Mouse (Mus musculus) embryonic facial prominence, embryonic 10.5 days (tissue): Measurements from ENCODE around the gene Saysd1. TPM values are rescaled to one million over a fixed set of nuclear protein-coding genes. Genes with fewer than 3 reads are reported as not detected.
"Not testable (repeated sequence)": the region's sequence is repeated elsewhere in the genome, so short reads cannot be mapped to it uniquely, and the experiment has no call there.

ENCODE experiments used
- DNase-seq: peaks from one replicate; pipeline ENCODE4 v3.0.0-alpha.2; 2017; ENCODE audit warnings: low spot score
- H3K27ac ChIP-seq: fragments of 300-500 bp; sonication (generic); replicated peaks from 2 replicates; pipeline ENCODE4 v1.5.1; 2016; ENCODE audit warnings: mild to moderate bottlenecking
- H3K27me3 ChIP-seq: fragments of 300-500 bp; sonication (generic); replicated peaks from 2 replicates; pipeline ENCODE4 v1.6.1; 2016; ENCODE audit warnings: low read depth, mild to moderate bottlenecking; ENCODE audit not compliant: poor library complexity, severe bottlenecking
- H3K36me3 ChIP-seq: fragments of 300-500 bp; sonication (generic); replicated peaks from 2 replicates; pipeline ENCODE4 v1.6.1; 2016; ENCODE audit warnings: mild to moderate bottlenecking, moderate library complexity
- H3K4me1 ChIP-seq: fragments of 300-500 bp; sonication (generic); 2 replicates; pipeline ENCODE4 v1.6.1; 2016
- H3K4me3 ChIP-seq: fragments of 300-500 bp; sonication (generic); 2 replicates; pipeline ENCODE4 v1.5.1; 2016; ENCODE audit warnings: mild to moderate bottlenecking, moderate library complexity
- H3K9me3 ChIP-seq: fragments of 300-500 bp; sonication (generic); 2 replicates; pipeline ENCODE4 v1.6.1; 2016; ENCODE audit warnings: mild to moderate bottlenecking
- WGBS: fragments of 180-500 bp; shearing (Covaris S2); methylation state at CpG from one replicate; pipeline ENCODE4 v1.1.7; 2016; 5-methylcytosine and 5-hydroxymethylcytosine counted together
- polyA plus RNA-seq: library from polyadenylated mRNA; unstranded; fragments of >200 nt; fragmentation: Nextera tagmentation; extraction: Ambion mirVana; gene quantifications from 2 replicates; pipeline ENCODE4 v1.2.1, GENCODE M21; 2016

The Saysd1 gene
- polyA plus RNA-seq, 1 experiment from 2014 or later = 11.1 TPM

DNA sequence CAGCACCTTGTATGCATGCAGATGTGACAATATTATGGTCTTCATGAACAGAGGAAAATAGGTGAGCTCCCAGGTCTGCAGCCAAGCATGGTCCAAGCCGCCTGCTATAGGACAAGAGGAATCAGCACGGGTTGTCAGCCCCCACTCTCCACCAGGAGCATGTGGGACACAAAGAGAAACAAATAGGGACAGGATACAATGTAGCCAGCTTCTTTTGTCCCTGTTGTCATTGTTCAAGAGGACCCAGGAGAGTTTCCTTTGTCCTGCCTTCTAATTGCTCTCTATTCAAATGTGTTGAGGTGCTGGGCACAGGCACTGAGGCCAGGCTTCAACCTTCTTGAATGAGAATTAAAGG, 89.9 kb downstream of the Saysd1 start:
- H3K27ac ChIP-seq = no peak overlapping the region
- H3K9me3 ChIP-seq = no peaks in the 10 kb centered on the region
- peaks cover 30% of the 10 kb centered on the region for H3K4me1 ChIP-seq
- H3K4me3 ChIP-seq = no peak overlapping the region
- WGBS = 24% methylated on average over 2 of the region's 2 CpGs
- H3K27me3 ChIP-seq = no peaks in the 10 kb centered on the region
- H3K36me3 ChIP-seq = no peaks in the 10 kb centered on the region
- DNase-seq = no peak

DNA sequence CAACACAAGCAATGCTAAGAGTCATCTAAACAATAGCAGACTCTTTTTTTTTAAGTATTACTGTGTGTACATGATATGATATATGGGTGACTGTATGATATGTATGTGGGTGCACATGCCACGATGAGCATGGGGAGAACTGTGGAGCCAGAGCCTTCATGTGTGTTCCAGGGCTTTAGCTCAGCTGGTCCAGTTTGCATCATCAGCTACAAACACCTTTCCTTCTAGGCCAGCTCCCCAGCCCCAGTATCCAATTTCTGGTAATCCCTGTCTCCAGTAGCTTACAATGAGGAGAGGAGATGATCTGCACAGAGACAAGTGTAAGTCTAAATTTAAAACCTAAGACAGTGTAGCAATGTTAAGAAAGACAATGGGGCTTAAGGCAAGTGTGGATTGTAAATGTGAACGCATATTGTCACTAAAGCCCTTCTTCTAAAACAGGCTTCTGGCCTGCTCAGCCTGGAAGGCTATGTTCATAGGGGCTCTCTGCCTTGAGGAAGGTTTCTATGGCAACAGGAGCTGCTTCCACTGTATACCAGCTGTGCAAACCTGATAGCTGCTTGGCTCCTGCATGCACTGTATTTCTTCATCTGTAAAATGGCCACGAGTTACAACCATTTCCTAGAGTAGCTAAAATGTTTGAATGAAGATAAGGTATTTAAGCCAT, 90.4 kb downstream of the Saysd1 start:
- Histone ChIP-seq H3K36me3 (no peaks in the 10 kb centered on the region), H3K4me1 (peaks cover 30% of the 10 kb centered on the region), H3K27me3 (no peaks in the 10 kb centered on the region), H3K4me3 (no peak overlapping the region), H3K9me3 (no peaks in the 10 kb centered on the region), H3K27ac (no peak overlapping the region)
- DNase-seq = no peak
- 45% methylated on average over 3 of the region's 3 CpGs for WGBS

DNA sequence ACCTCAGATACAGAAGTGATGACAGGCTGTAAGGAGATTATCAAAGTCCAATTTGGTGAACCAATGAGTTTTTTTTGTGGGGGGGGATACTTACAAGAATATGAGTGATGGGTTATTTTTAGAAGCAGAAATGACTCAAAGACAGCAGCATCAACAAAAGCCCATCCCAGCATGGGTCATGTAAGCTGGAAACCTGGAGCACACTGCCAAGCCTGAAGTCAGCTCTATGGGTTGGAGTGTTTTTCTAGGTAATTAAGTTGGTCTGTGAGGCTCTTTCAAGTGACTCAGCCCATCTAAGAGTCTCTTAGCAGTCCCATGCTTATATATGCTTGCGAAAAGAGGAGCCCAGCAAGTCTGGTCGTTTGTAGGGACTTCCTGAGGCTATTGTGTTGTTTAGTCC, 91.0 kb downstream of the Saysd1 start:
- 52% methylated on average over 2 of the region's 2 CpGs for WGBS

DNA sequence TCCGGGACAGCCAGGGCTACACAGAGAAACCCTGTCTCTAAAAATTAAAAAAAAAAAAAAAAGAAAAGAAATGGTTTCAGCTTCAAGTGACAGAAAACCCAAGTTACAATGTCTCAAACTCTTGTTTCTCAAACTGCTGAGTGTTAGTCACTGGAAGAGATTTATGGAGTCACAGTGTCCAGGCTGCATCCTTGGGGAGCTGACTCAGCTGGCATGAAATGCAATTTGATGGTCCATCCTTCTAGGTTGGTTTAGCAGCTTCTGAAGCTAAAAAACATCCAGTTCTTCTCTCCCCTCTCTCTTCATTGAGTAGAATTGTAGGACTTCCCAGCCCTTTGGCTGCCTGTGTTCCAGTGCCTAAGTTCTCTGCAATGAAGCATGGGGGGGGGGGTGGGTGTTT, 94.3 kb downstream of the Saysd1 start:
- peaks cover 16% of the 10 kb centered on the region for H3K4me1 ChIP-seq
- no peak overlapping the region for H3K27ac ChIP-seq
- no peaks in the 10 kb centered on the region for H3K27me3 ChIP-seq
- H3K36me3 ChIP-seq = no peaks in the 10 kb centered on the region
- DNase-seq = no peak
- H3K4me3 ChIP-seq = no peak overlapping the region
- no peaks in the 10 kb centered on the region for H3K9me3 ChIP-seq
- 97% methylated on average over 1 of the region's 1 CpGs for WGBS

More for the DNA sequence above, 91.0 kb downstream of the Saysd1 start:
- no peak overlapping the region for H3K27ac ChIP-seq
- peaks cover 30% of the 10 kb centered on the region for H3K4me1 ChIP-seq
- H3K9me3 ChIP-seq = no peaks in the 10 kb centered on the region
- H3K36me3 ChIP-seq = no peaks in the 10 kb centered on the region
- DNase-seq = no peak
- no peaks in the 10 kb centered on the region for H3K27me3 ChIP-seq
- H3K4me3 ChIP-seq = no peak overlapping the region

DNA sequence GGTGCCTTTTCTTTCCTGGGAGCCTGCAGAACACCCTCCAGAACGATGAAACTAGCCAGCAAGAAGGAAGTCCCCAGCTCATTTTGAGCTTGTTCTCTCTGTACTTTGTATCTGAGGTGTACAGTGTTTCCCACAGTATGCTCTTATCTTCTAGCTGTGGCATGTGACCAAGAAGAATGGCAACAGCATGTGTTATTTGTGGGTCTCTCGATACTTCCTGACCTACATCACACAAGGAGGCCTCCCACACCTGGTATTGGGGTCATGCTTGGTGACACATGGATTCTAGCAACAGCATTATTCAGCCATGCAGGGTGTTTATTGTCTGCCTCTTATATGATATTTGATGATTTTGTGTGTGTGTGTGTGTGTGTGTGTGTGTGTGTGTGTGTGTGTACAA, 96.5 kb downstream of the Saysd1 start:
- Histone ChIP-seq H3K27ac (no peak overlapping the region), H3K36me3 (no peaks in the 10 kb centered on the region), H3K4me1 (no peaks in the 10 kb centered on the region), H3K27me3 (no peaks in the 10 kb centered on the region), H3K9me3 (no peaks in the 10 kb centered on the region), H3K4me3 (no peak overlapping the region)
- no peak for DNase-seq
- 78% methylated on average over 2 of the region's 2 CpGs for WGBS

DNA sequence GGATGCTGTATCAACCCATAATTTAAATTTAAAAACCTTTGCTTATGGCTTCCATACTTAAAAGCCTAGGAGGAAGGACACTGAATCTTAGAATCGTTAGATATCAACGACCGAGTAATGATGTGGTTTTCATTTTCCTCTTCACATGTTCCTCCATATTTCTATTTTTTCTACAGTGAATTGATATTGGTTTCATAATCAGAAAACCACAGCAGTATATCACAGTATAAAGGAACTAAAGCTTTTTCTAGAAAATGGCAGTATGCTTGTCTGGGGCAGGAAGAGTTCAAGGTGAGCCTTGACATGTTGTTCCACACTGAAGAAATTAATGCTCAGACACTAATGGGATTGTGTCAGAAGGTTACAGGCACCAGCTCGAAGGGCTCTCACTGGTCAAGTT, 97.4 kb downstream of the Saysd1 start:
- WGBS = 89% methylated on average over 4 of the region's 4 CpGs
- Histone ChIP-seq H3K9me3 (no peaks in the 10 kb centered on the region), H3K4me3 (no peak overlapping the region), H3K4me1 (no peaks in the 10 kb centered on the region), H3K27me3 (no peaks in the 10 kb centered on the region), H3K27ac (no peak overlapping the region), H3K36me3 (no peaks in the 10 kb centered on the region)
- no peak for DNase-seq

DNA sequence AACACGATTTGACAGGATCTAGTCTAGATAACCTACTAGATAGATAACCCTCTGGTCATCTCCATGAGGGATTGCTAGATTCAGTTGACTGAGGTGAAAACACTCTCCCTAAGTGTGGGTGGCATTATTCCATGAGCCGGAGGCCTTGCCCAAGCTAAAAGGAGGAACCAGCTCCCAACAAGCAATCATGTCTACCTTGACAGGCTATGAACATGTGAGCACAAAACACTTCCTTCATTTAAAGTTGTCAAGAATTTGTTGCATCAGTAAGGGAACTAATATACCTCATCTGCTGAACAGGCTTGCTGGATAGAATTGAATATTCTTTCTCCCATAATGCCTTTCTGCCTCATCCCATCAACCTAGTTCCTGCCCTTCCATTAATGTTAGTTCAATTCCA, 98.5 kb downstream of the Saysd1 start:
- DNase-seq = no peak
- no peaks in the 10 kb centered on the region for H3K27me3 ChIP-seq
- 0 out of 2 replicates have a peak, but pooled peaks cover 2% of the 10 kb centered on the region for H3K4me1 ChIP-seq
- H3K27ac ChIP-seq = no peak overlapping the region
- H3K9me3 ChIP-seq = no peaks in the 10 kb centered on the region
- no peak overlapping the region for H3K4me3 ChIP-seq
- H3K36me3 ChIP-seq = no peaks in the 10 kb centered on the region
- WGBS = 91% methylated on average over 2 of the region's 2 CpGs

DNA sequence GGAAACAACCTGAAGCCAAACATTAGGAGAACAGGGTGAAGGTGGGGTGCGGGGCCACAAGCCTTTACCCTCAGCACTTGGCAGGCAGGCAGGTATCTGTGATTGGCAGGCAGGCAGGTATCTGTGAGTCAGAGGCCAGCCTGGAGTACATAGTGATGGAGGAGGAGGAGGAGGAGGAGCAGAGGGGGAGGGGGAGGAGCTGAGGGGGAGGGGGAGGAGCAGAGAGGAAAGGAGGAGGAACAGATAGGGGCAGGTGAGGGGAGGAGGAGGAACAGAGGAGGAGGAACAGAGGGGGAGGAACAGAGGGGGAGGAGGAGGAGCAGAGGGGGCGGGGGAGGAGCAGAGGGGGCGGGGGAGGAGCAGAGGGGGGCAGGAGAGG, 105.6 kb downstream of the Saysd1 start:
- H3K36me3 ChIP-seq = no peaks in the 10 kb centered on the region
- H3K4me1 ChIP-seq = peaks cover 12% of the 10 kb centered on the region
- no peaks in the 10 kb centered on the region for H3K27me3 ChIP-seq
- H3K27ac ChIP-seq = no peak overlapping the region
- DNase-seq = no peak
- no peak overlapping the region for H3K4me3 ChIP-seq
- H3K9me3 ChIP-seq = no peaks in the 10 kb centered on the region
- 38% methylated on average over 3 of the region's 3 CpGs for WGBS

DNA sequence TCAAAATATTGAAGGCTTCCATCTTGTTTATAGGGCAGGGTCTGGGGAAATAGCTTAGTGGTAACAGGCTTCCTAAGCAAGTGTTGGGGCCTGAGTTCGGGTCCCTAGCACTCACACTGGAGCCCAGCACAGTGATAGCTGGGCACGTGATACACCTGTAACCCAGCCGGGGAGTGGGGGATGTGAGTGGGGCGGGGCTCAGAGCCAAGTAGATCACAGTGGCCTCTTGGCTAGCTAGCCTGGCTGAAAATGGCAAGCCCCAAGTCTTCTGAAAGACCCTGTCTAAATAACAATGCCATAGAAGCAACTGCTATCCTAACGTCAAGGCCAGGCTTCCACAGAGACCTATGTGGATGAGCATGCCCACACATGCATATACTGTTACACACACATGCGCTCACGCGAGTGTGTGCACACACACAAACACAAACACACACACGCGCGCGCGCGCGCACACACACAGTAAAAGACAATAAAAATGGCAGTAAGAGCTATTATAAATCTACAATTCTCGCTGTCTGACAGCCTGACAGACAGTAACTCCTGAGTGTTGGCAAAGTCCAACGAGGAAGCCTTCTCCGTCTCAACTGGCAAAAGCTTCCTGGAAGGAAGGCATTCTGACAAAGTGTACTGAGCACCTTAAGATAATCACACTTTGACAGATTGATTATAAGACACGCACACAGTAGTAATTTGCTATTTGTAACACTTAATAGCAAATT, 106.2 kb downstream of the Saysd1 start:
- DNase-seq = no peak
- Histone ChIP-seq H3K27me3 (no peaks in the 10 kb centered on the region), H3K4me1 (peaks cover 12% of the 10 kb centered on the region), H3K4me3 (no peak overlapping the region), H3K27ac (no peak overlapping the region), H3K36me3 (no peaks in the 10 kb centered on the region), H3K9me3 (no peaks in the 10 kb centered on the region)
- 75% methylated on average over 19 of the region's 19 CpGs for WGBS

DNA sequence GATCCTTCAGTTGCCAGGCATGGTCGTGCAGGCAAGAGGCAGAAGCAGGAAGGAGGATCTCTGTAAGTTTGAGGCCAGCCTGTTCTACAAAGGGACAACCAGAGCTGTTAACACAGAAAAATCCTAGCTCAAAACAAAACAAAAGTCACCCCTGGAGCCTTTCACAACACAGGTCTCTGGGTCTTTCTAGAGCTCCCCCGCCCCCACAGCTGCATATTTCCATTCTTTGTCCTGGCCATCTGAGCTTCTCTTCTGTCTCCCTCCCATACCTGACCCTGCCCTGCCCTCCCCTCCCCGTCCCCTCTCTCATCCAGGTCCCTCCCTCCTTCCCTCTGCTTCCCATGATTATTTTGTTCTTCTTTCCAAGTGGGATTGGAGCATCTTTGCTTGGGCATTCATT, 108.7 kb downstream of the Saysd1 start:
- Histone ChIP-seq H3K9me3 (no peaks in the 10 kb centered on the region), H3K27me3 (no peaks in the 10 kb centered on the region), H3K4me1 (peaks cover 9% of the 10 kb centered on the region), H3K36me3 (no peaks in the 10 kb centered on the region), H3K4me3 (no peak overlapping the region), H3K27ac (no peak overlapping the region; the same call in 1 of the 2 replicates)
- DNase-seq = no peak
- 33% methylated on average over 3 of the region's 3 CpGs for WGBS

DNA sequence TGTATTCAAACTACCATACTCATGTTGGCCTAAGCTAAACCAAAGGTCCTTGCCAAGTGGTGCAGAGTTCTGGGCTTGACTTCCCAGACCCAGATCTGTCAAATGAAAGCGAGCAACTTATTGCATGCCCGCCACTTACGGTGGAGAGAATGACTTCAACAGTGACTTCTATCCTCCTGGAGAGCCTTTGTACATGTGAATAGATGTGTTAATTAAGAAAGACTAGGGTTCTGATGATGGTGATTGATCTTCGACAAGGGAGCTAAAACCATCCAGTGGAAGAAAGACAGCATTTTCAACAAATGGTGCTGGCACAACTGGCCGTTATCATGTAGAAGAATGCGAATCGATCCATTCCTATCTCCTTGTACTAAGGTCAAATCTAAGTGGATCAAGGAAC, 110.9 kb downstream of the Saysd1 start:
- H3K27me3 ChIP-seq, H3K4me3 ChIP-seq, H3K4me1 ChIP-seq, DNase-seq, H3K27ac ChIP-seq, H3K36me3 ChIP-seq, H3K9me3 ChIP-seq: not testable (repeated sequence)
- 94% methylated on average over 7 of the region's 7 CpGs for WGBS
